8 mouse cellular contexts compared by ENCODE assay signal in genomic region chr17:7821553-7822186, GRCm38 (mm10). TPM values are rescaled to one million over a fixed set of nuclear protein-coding genes. Genes with fewer than 3 reads are reported as not detected.
DNase-seq lines count a peak whose midpoint lies in the region; ATAC-seq lines count a peak whose summit lies in the region.
"Had no signal": no experiment of that assay in that cellular context is flagged by ENCODE, and none has a peak within 500 bp of the region (broad histone marks: within the 10 kb centered on the region; RNA-seq: fewer than 3 reads in every experiment).

No protein-coding gene starts in this region.

- H3K9me3 ChIP-seq in kidney, embryonic 16.5 days (ENCODE audit: low read length) = no peaks in the 10 kb centered on the region
- H3K9me3 ChIP-seq: neural tube, embryonic 13.5 days had no signal

- H3K27me3 ChIP-seq in kidney, embryonic 16.5 days (ENCODE audit: insufficient read depth, low read length) = peaks cover 18% of the 10 kb centered on the region

- H3K4me2 ChIP-seq in kidney, embryonic 16.5 days (replicated peaks; ENCODE audit: low read depth, low read length) = no peak overlapping the region
- H3K4me2 ChIP-seq: neural tube, embryonic 13.5 days had no signal

- ATAC-seq in kidney, embryonic 16.5 days (ENCODE audit: low FRiP score, low TSS enrichment) = no peak

- peaks cover 6% of the 10 kb centered on the region for H3K4me1 ChIP-seq in kidney, embryonic 16.5 days (ENCODE audit: insufficient read depth, low read length)

- no peak overlapping the region for H3K4me3 ChIP-seq in kidney, embryonic 16.5 days (ENCODE audit: low read length)
- H3K4me3 ChIP-seq: neural tube, embryonic 13.5 days had no signal

- H3K36me3 ChIP-seq in kidney, embryonic 16.5 days (ENCODE audit: insufficient read depth, low read length) = no peaks in the 10 kb centered on the region
- H3K36me3 ChIP-seq: neural tube, embryonic 13.5 days had no signal

- DNase-seq in kidney, adult 9 months = peak; percentile 8
- DNase-seq in ES-CJ7 (ENCODE audit: low read depth, low spot score) = peak; percentile 9
- peak; percentile 79 for DNase-seq in adrenal gland, postnatal 10 days
- DNase-seq in forelimb bud, embryonic 11.5 days (ENCODE audit: low read depth, low spot score) = peak; percentile 41
- DNase-seq in left cerebral cortex, postnatal 25 days (ENCODE audit: low spot score in 2 of 2) = peak; percentile 62 to 68
- peak; percentile 69 to 81 for DNase-seq in right cerebral cortex, adult 2 months (ENCODE audit: low spot score in 2 of 2)

- no peak overlapping the region for H3K9ac ChIP-seq in kidney, embryonic 16.5 days (replicated peaks; ENCODE audit: low read length)
- H3K9ac ChIP-seq: neural tube, embryonic 13.5 days had no signal

- no peak overlapping the region for H3K27ac ChIP-seq in kidney, embryonic 16.5 days (ENCODE audit: low read length)
- H3K27ac ChIP-seq: neural tube, embryonic 13.5 days had no signal

- WGBS in kidney, embryonic 16.5 days = 29% methylated on average over 17 of the region's 17 CpGs

- intact Hi-C loops in left cerebral cortex, postnatal 25 days (cut with DNase I) = no loop called here

RNA-seq across cellular contexts. Expression of gene Fndc1, which starts 5.4 kb away (rescaled TPM):
- polyA plus RNA-seq in kidney, embryonic 16.5 days (2015; fragmentation: Nextera tagmentation; extraction: Ambion mirVana) = 2.5 and 5.1 TPM in 2 replicates
- total RNA-seq in adrenal gland, postnatal 10 days (2021) = 10 to 100 TPM; 37.8 to 39.8 TPM
- total RNA-seq in left cerebral cortex, postnatal 25 days (2021) = 1 to 10 TPM; 5.9 to 7.0 TPM

Comparison
In these comparisons a context has a peak if more than half of its experiments do, and no peak if none do; other contexts are left out.
1. DNase-seq: peak in every context shown above with its lines; median percentile 79 in adrenal gland, postnatal 10 days; 75 in right cerebral cortex, adult 2 months; 65 in left cerebral cortex, postnatal 25 days; 41 in forelimb bud, embryonic 11.5 days; 9 in ES-CJ7; 8 in kidney, adult 9 months.
2. RNA of gene Fndc1, which starts 5.4 kb away (total RNA-seq): 37.8 to 39.8 TPM in adrenal gland, postnatal 10 days; 5.9 to 7.0 TPM in left cerebral cortex, postnatal 25 days; every median in the first group is over 4 times any median in the second.